Mouse (Mus musculus) liver, embryonic 13.5 days (tissue): Measurements from ENCODE around the gene Hc. TPM values are rescaled to one million over a fixed set of nuclear protein-coding genes. Genes with fewer than 3 reads are reported as not detected.

Experiments used
- ATAC-seq: fragments of 200-750 bp; cut with Nextera tagmentation; 2 replicates; pipeline ENCODE4 v1.8.0; 2017; ENCODE audit warnings: low read depth, mild to moderate bottlenecking, moderate number of reproducible peaks, moderate library complexity
- DNase-seq: peaks from one replicate; pipeline ENCODE4 v3.0.0; 2022
- H3K27ac ChIP-seq: fragments of 300-500 bp; sonication (generic); 2 replicates; pipeline ENCODE4 v1.5.1; 2015; ENCODE audit warnings: moderate library complexity, mild to moderate bottlenecking, inconsistent platforms
- H3K27me3 ChIP-seq: fragments of 300-500 bp; sonication (generic); 2 replicates; pipeline ENCODE4 v1.6.1; 2015; ENCODE audit warnings: mild to moderate bottlenecking, inconsistent platforms
- H3K36me3 ChIP-seq: fragments of 300-500 bp; sonication (generic); 2 replicates; pipeline ENCODE4 v1.6.1; 2015; ENCODE audit warnings: mild to moderate bottlenecking, inconsistent platforms
- H3K4me1 ChIP-seq: fragments of 300-500 bp; sonication (generic); replicated peaks from 2 replicates; pipeline ENCODE4 v1.6.1; 2015; ENCODE audit warnings: inconsistent platforms
- H3K4me2 ChIP-seq: fragments of 300-500 bp; sonication (generic); 2 replicates; pipeline ENCODE4 v1.6.1; 2015; ENCODE audit warnings: inconsistent platforms, mild to moderate bottlenecking, moderate library complexity
- H3K4me3 ChIP-seq: fragments of 300-500 bp; sonication (generic); replicated peaks from 2 replicates; pipeline ENCODE4 v1.5.1; 2015; ENCODE audit warnings: mild to moderate bottlenecking, inconsistent platforms
- H3K9ac ChIP-seq: fragments of 300-500 bp; sonication (generic); 2 replicates; pipeline ENCODE4 v1.6.1; 2015; ENCODE audit warnings: mild to moderate bottlenecking, inconsistent platforms
- H3K9me3 ChIP-seq: fragments of 300-500 bp; sonication (generic); replicated peaks from 2 replicates; pipeline ENCODE4 v1.6.1; 2016; ENCODE audit warnings: inconsistent platforms
- WGBS: fragments of 180-500 bp; shearing (Covaris S2); methylation state at CpG from one replicate; pipeline ENCODE4 v1.1.7; 2015; ENCODE audit not compliant: insufficient replicate concordance; 5-methylcytosine and 5-hydroxymethylcytosine counted together
- polyA plus RNA-seq: library from polyadenylated mRNA; unstranded; fragments of >200 nt; fragmentation: Nextera tagmentation; extraction: Ambion mirVana; gene quantifications from 2 replicates; pipeline ENCODE4 v1.2.1, GENCODE M21; 2015

Hc gene
- polyA plus RNA-seq, 1 experiment from 2014 or later = 17.8 TPM

DNA sequence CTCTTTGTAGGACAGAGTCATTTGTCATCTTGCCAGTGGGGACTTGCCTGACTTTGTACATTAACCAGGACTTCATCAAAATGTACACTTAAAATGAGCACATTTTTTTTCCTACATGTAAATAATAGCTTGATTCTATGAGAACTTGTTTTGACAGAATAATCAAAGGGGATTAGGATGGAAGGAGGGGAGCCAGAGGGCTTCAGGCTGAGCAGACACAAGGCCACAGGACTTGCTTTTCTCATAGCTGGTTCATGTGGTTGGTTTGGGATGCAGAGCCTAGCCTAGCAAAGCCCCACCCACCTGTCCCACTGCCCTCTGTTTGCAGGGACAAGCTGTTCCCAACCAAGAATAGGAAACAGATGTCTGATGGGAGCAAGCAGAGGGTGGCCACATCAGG, 109.8 kb downstream of the Hc start:
- no peak for ATAC-seq
- H3K9ac ChIP-seq = no peak overlapping the region
- peaks cover 6% of the 10 kb centered on the region; the same call in 1 of the 2 replicates for H3K27me3 ChIP-seq
- no peak for DNase-seq
- H3K36me3 ChIP-seq = no peaks in the 10 kb centered on the region
- no peak overlapping the region for H3K4me2 ChIP-seq
- H3K9me3 ChIP-seq = no peaks in the 10 kb centered on the region
- no peak overlapping the region for H3K27ac ChIP-seq
- no peaks in the 10 kb centered on the region for H3K4me1 ChIP-seq
- no peak overlapping the region for H3K4me3 ChIP-seq

DNA sequence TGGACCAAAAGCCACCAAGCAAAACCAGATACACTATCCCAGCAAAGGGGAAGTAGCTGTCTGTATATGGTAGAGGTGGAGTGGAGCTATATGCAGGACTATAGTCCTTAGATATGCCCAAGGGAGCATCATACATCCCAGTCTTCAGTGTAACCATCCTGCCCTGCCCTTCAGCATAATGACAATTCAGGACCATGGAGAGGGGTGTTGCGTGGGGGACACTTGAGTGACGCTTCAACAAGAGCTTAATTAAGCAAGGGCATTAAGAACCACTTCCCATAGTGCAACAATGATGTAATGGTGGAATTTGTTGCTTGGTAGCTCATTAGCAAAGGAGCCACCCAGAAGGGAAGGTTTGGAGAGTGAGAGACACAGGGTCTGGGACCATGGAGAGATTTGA, 112.6 kb downstream of the Hc start:
- DNase-seq (no peak), ATAC-seq (no peak)
- H3K36me3 ChIP-seq = no peaks in the 10 kb centered on the region
- WGBS = 26% methylated on average over 2 of the region's 2 CpGs
- H3K27ac ChIP-seq = no peak overlapping the region
- H3K4me1 ChIP-seq = peaks cover 7% of the 10 kb centered on the region; the same call in 1 of the 2 replicates
- no peak overlapping the region for H3K4me2 ChIP-seq
- no peaks in the 10 kb centered on the region for H3K9me3 ChIP-seq
- H3K27me3 ChIP-seq = peaks cover 6% of the 10 kb centered on the region; the same call in 1 of the 2 replicates
- H3K9ac ChIP-seq = no peak overlapping the region
- H3K4me3 ChIP-seq = no peak overlapping the region

DNA sequence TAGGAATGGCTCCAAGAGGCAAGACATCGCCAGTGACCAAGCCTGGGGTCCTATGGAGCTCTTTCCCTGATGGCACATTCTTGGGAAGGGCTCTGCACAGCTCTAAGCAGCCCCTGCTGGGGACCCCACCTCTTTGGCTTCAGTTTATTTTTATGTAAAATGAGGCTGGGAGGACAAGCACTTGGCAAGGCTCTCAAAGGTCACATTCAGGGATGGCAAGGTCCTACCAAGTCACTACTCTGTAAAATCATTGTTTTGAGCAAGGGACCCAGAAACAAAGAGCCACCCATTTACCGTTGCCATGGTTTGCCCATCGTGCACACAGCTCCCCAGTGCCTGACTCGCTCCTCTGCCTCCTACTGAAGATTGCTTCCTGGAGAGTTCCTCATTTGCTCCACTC, 115.2 kb downstream of the Hc start:
- Histone ChIP-seq H3K36me3 (no peaks in the 10 kb centered on the region), H3K4me2 (no peak overlapping the region), H3K9me3 (no peaks in the 10 kb centered on the region), H3K27me3 (peaks cover 9% of the 10 kb centered on the region; the same call in 1 of the 2 replicates), H3K4me3 (no peak overlapping the region), H3K4me1 (peaks cover 7% of the 10 kb centered on the region; the same call in 1 of the 2 replicates), H3K27ac (no peak overlapping the region), H3K9ac (no peak overlapping the region)
- 39% methylated on average over 4 of the region's 4 CpGs for WGBS
- DNase-seq (no peak), ATAC-seq (no peak)

DNA sequence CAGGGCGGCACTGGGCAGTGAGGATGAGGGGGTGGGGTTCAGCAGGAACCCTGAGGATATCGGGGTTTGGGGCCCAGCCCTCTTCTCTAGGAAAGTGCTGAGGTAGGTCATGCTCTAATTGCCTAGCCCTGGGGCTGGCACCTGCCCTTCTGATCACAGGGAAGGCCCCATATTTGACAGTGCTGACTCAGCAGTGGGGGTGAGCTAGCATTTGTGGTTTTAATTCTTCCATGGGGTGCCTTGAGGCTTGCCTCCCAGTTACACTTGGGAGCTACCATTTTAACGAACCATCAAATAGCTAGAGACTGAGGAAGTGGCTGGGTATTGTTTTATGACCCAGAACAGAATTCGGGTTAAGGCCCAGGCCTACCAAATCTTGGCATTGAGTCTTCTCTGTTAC, 115.7 kb downstream of the Hc start:
- no peak for DNase-seq
- Histone ChIP-seq H3K4me3 (no peak overlapping the region), H3K9me3 (no peaks in the 10 kb centered on the region), H3K27ac (no peak overlapping the region), H3K9ac (no peak overlapping the region), H3K36me3 (no peaks in the 10 kb centered on the region), H3K4me2 (no peak overlapping the region), H3K4me1 (peaks cover 7% of the 10 kb centered on the region; the same call in 1 of the 2 replicates), H3K27me3 (peaks cover 11% of the 10 kb centered on the region; the same call in 1 of the 2 replicates)
- WGBS = 60% methylated on average over 4 of the region's 4 CpGs
- ATAC-seq = no peak

DNA sequence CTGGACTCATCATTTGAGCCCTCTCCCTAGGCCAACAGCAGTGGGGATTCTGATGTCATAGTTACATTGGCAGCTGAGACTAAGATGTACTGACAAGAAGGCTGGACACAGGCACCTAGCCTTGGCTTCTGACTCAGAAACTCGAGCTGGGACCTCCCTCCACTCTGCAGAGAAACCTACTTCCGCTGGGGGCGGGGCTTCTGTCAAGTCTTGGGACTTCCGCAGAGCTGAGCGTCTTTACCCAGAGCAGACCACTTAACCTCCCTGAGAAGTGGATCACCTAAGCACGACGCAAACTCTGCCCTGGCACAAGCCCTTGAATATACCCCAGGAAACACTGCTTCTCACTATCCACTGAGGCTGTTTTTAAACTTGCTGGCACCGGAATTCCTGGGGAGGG, 116.5 kb downstream of the Hc start:
- no peak overlapping the region for H3K27ac ChIP-seq
- H3K4me2 ChIP-seq = peak overlapping the region; percentile 31
- no peaks in the 10 kb centered on the region for H3K9me3 ChIP-seq
- H3K9ac ChIP-seq = no peak overlapping the region
- peak; percentile 22 for DNase-seq
- H3K36me3 ChIP-seq = no peaks in the 10 kb centered on the region
- peaks cover 7% of the 10 kb centered on the region; the same call in 1 of the 2 replicates for H3K4me1 ChIP-seq
- no peak for ATAC-seq
- peaks cover 11% of the 10 kb centered on the region; the same call in 1 of the 2 replicates for H3K27me3 ChIP-seq
- no peak overlapping the region for H3K4me3 ChIP-seq
- 9% methylated on average over 8 of the region's 8 CpGs for WGBS

DNA sequence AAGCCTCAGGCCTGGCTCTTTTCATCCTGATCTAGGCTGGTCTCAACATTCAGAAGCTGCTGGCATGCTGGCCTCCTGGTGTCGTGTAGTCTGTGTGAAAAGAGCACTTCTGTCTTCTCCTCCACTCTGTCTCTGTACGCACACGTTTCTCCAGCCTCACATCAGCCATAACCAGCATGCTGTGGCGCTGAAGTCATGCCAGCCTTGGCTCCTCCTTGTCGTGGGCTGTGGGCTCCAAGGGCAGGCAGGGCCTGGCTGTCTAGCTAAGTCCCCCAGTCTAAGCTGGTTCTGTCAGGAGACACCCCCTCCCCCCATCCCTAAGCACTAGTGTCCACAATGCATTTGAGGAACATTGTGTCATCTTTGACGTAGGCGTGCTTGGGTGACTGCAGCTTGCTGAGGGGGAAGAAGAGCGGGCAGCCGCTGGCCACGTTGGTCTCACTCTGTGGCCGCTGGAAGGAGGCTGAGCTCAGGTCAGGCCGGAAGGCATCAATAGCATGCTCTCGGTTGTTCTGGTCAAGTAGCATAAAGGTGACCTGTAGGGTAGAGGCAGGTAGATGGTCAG, 117.6 kb downstream of the Hc start:
- H3K9ac ChIP-seq = no peak overlapping the region

DNA sequence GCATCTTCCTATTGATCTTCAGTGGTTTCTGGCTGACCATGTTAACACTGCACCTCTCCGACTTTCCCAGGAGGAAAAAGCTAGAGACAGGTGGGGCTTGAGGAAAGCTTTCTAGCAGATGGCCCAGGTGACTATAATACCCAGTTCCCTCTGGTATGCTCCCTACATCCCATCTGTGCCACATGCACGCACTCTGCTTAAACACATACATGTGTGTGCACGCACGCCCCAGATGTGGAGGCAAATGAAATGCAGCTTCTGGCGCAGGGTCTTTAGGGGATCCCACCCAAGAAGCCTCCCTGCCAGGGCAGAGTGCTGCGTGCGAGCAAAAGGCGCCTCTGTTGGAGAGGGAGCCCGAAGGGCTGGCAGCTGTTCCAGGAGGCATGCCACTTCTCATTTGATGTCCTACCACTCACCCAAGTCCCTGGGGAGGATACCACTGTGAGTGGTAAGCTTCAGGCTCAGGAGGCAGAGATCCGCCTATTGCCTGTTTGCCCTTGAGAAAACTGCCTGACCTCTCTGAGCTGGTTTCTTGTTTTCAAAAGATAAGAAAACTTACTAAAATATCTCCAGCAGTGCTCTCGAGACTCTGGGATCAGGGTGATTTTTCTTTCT, 120.1 kb downstream of the Hc start:
- H3K4me1 ChIP-seq = peaks cover 7% of the 10 kb centered on the region; the same call in 1 of the 2 replicates
- DNase-seq = no peak
- no peaks in the 10 kb centered on the region for H3K9me3 ChIP-seq
- peaks cover 12% of the 10 kb centered on the region; the same call in 1 of the 2 replicates for H3K27me3 ChIP-seq
- no peak for ATAC-seq
- no peak overlapping the region for H3K27ac ChIP-seq
- H3K4me2 ChIP-seq = no peak overlapping the region
- H3K4me3 ChIP-seq = no peak overlapping the region
- H3K36me3 ChIP-seq = no peaks in the 10 kb centered on the region
- H3K9ac ChIP-seq = no peak overlapping the region
- WGBS = 62% methylated on average over 11 of the region's 11 CpGs

More for the DNA sequence above, 117.6 kb downstream of the Hc start:
- Histone ChIP-seq H3K4me1 (peaks cover 7% of the 10 kb centered on the region; the same call in 1 of the 2 replicates), H3K27me3 (peaks cover 11% of the 10 kb centered on the region; the same call in 1 of the 2 replicates), H3K36me3 (no peaks in the 10 kb centered on the region), H3K4me3 (no peak overlapping the region), H3K9me3 (no peaks in the 10 kb centered on the region), H3K27ac (no peak overlapping the region), H3K4me2 (no peak overlapping the region)
- DNase-seq (no peak), ATAC-seq (no peak)
- WGBS = 66% methylated on average over 13 of the region's 13 CpGs

DNA sequence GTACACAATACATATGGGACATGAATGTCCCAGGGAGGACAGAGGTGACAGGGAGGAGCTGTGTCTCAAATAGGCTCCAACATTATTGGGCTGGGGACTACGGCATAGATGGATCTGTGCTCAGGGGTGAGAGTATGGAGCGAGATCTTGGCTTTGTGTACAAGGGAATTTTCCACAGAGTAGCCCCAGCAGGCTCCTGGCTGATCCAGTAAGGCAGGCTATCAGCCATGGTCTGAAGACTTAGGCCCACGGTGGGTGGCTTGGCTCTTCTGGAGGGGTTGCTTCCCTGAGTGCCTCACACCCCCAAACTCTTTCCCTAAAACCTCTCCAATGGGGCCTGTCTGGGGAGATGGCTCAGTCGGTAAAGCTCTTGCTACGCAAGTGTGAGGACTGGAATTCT, 121.0 kb downstream of the Hc start:
- no peak for ATAC-seq
- 60% methylated on average over 5 of the region's 5 CpGs for WGBS
- Histone ChIP-seq H3K9ac (no peak overlapping the region), H3K27me3 (peaks cover 12% of the 10 kb centered on the region; the same call in 1 of the 2 replicates), H3K36me3 (no peaks in the 10 kb centered on the region), H3K4me3 (no peak overlapping the region), H3K4me2 (no peak overlapping the region), H3K4me1 (peaks cover 7% of the 10 kb centered on the region; the same call in 1 of the 2 replicates), H3K27ac (no peak overlapping the region), H3K9me3 (no peaks in the 10 kb centered on the region)
- no peak for DNase-seq

DNA sequence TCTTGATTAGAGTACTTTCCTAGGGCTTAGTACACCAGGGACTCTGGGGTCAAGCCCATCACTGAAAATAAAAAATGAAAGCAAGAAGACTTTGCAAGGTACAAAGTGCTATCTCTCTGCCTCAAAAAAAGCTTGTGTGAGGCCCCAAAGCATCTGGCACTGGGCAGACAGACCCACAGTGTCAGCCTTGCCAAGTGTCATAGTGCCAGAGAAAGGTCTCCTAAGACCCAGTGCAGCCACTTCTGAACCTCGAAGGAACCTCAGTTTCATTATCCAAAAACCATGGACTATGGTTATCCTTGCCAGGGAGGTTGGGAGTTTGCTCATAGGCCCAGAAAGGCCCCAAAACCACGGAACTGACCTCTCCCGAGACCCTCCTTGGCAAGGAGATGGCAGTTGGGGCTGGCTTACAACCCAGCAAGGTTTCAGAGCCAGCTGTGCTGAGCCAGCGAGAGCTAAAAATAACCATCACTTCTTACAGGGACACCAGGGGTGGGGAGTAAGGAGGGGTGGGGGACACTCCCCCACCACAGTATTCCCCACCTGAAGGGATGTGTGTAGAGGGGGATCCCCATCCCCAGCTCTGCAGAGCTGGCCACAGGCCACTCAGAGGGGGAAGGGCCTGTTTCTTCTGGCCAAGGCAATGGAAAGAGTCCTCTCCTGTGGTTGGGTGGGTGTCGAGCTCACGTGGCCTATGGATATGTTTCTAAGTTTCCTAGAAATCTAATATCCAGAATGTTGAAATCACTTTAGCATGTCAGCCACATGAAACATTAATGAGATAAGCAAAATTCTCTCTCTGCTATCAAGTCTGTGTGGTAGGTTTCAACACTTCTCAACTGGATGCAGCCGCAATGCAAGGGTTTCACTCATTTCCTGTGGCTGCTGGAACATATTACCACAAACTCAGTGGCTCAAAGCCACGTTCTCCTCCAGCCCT, 122.7 kb downstream of the Hc start:
- peaks cover 12% of the 10 kb centered on the region; the same call in 1 of the 2 replicates for H3K27me3 ChIP-seq
- DNase-seq (no peak), ATAC-seq (no peak)
- H3K4me2 ChIP-seq = no peak overlapping the region
- H3K4me3 ChIP-seq = no peak overlapping the region
- H3K4me1 ChIP-seq = no peaks in the 10 kb centered on the region; the same call in 1 of the 2 replicates
- no peak overlapping the region for H3K27ac ChIP-seq
- no peaks in the 10 kb centered on the region for H3K9me3 ChIP-seq
- H3K9ac ChIP-seq = no peak overlapping the region
- no peaks in the 10 kb centered on the region for H3K36me3 ChIP-seq
- 23% methylated on average over 8 of the region's 8 CpGs for WGBS

DNA sequence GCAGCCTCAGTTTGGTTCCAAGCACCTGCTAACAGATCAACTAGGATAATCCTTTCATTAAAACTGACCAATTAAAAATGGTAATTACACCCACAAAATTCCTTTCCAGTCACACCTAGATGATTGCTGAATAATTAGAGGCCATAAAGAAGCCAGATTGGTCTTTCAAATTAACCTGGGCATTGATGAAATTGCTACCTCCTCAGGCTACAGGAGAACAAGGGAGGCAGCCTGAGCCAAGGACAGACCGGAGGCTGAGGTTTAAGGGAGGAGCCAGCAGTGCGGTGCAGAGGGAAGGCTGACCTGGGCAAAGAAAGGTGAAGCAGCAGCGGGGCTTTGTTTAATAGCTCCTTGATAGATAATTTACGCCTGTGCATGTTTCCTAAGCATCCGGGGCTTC, 123.8 kb downstream of the Hc start:
- Histone ChIP-seq H3K4me2 (no peak overlapping the region), H3K4me3 (no peak overlapping the region), H3K4me1 (no peaks in the 10 kb centered on the region; the same call in 1 of the 2 replicates), H3K27me3 (peaks cover 12% of the 10 kb centered on the region; the same call in 1 of the 2 replicates), H3K9me3 (no peaks in the 10 kb centered on the region), H3K9ac (no peak overlapping the region), H3K36me3 (no peaks in the 10 kb centered on the region), H3K27ac (no peak overlapping the region)
- no peak for DNase-seq
- WGBS = 27% methylated on average over 5 of the region's 5 CpGs
- ATAC-seq = no peak
